Mouse (Mus musculus): Measurements from ENCODE around the gene Ttc9c.

The Ttc9c gene

DNA sequence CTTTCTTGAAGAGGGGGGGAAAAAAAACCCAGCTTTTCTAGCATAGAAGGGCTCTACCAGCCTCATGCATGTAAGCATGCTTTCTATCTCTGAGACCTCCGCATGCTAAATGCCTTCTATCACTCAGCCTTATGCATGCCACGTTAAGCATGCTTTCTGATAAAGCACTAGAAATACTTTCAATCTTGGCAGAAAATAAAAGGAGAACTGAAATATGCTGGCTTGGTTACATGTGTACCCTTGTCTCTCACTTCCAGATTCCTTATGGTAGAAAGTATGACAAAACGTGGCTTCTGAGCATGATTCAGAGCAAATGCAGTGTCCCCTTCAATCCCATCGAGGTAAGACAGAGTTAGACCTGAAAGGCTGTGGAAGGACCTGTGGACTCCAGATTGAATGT, 55.9 kb downstream of the Ttc9c start:
- TF ChIP-seq GATA4 (IDR thresholded peaks at IDR 0.05; ENCODE audit: insufficient replicate concordance, low read length) = no peak

DNA sequence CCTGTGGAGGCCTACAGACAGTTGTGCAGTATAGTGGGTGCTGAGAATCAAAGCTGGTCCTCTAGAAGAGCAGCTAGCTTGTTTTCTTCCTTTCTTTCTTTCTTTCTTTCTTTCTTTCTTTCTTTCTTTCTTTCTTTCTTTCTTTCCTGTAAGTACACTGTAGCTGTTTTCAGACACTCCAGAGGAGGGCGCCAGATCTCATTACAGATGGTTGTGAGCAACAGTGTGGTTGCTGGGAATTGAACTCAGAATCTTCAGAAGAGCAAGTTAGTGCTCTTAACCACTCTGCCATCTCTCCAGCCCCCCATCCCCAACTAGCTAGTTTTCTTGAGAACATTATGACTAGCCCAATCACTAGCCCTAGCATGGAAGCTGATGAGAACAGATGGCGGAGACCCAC, 58.4 kb downstream of the Ttc9c start:
- no peak for TF ChIP-seq GATA4 (IDR thresholded peaks at IDR 0.05; ENCODE audit: insufficient replicate concordance, low read length)

All from liver, adult (tissue).